Mouse (Mus musculus) C2C12 (cell line): ENCODE measurements around the gene Emsy.

Experiments used
- CTCF ChIP-seq: IDR thresholded peaks from one replicate; pipeline ENCODE4 v1.5.1; 2011; ENCODE audit not compliant: control insufficient read depth, insufficient read depth, insufficient read length
- MAX ChIP-seq: IDR thresholded peaks from one replicate; pipeline ENCODE4 v1.6.1; 2011; ENCODE audit warnings: mild to moderate bottlenecking, control low read depth
- MYOD1 ChIP-seq: IDR thresholded peaks from one replicate; pipeline ENCODE4 v1.6.1; 2011; ENCODE audit warnings: low read depth; ENCODE audit not compliant: control insufficient read depth, insufficient read length

DNA sequence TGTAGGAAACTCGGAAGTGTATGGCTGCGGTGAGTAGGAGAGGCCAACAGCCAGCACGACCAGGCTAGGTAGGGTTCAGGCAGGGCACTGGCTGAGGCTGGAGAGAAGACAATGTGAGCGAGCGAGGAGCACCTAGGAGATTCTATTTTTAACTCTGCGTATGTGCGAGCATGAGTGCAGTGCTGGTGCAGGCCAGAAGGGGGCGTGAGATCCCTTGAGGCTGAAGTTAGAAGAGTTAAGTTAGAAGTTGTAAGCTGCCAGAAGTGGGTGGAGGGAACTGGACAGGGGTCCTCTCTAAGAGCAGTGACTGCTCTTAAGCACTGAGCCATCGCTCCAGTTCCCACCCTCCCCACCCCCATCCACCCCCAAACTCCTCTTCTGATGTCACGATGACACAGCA is 26.2 kb upstream of the Emsy start:
- TF ChIP-seq MAX: no peak
- TF ChIP-seq CTCF: no peak
- no peak for TF ChIP-seq MYOD1
